Mouse (Mus musculus): ENCODE measurements around the gene Nek9. TPM values are rescaled to one million over a fixed set of nuclear protein-coding genes. Genes with fewer than 3 reads are reported as not detected.

Gene Nek9
- polyA plus RNA-seq, 1 experiment from 2014 or later = 13.1 TPM

DNA sequence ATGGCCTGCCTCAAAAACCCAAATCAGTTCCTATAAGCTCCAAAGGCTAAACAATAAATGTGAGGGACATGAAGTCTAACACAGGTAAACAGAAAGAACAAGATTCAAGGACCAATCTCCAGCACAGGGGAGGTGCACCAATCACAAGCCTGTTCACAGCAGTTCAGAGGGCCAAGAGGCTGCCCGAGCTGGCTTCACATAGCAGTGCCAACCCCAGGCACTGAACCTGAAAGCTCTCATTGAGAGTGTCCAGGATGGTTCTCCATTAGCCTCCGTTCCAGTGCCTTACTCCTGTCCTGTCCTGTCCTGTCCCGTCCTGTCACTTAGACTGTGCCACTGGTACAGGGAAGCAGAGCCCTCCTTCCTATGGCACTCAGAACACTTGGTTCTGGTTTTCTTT, 8.0 kb upstream of the Nek9 start:
- no peak for DNase-seq (ENCODE audit: low spot score)

DNA sequence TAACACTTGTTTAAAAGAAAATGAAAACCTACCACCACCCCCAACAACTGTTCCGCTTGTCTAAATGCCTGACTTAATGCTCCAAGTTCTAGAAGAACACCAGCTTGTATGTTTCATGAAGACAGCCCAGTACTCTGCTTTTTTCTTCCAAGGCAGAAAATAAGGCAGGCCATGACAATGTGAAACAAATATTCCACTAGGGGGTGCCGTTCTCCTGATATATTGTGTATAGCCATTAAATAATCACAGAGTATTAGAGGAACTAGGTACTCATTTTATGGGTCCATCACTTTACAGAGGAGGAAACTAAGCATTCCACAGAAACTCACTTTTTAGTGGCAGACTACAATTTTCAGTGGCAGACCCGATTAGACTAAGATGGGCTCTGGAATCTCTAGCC, 7.2 kb upstream of the Nek9 start:
- peak; percentile 68 for DNase-seq (ENCODE audit: low spot score)

DNA sequence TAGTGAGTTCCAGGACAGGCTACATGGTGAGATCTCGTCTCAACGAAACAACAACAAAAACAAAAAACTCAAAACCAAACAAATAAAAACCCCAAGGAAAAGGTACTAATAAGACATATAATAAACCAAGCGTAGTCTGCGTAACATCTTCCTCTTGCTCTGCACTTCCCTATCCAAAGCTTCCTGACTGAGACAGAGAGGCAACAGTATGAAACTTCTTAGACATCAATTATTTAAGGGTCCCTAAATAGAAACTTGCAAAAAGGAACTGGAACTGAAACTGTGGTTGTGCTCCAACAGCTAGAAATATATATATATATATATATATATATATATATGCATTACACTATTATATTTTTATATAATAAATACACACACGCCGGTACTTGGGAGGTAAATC, 6.4 kb upstream of the Nek9 start:
- no peak for DNase-seq (ENCODE audit: low spot score)

DNA sequence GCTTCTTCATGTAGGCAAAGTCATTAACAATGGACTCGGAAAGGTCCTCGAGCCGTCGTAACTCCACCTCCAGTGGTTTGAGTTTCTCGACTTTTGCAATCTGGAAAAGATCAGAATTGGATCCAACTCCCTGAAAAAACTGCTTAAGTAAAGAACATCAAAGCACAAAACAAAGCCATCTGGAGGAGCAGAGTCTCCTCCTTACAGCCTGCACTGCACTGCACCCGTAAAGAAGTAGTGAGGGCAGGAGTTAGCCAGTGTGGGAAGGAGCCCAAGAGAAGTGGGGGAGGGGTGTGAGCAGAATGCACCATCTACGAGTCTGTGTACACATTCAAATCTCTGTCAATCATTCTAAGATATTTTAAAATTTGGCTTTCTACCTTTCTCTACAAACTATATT, 5.1 kb upstream of the Nek9 start:
- DNase-seq (ENCODE audit: low spot score) = no peak

DNA sequence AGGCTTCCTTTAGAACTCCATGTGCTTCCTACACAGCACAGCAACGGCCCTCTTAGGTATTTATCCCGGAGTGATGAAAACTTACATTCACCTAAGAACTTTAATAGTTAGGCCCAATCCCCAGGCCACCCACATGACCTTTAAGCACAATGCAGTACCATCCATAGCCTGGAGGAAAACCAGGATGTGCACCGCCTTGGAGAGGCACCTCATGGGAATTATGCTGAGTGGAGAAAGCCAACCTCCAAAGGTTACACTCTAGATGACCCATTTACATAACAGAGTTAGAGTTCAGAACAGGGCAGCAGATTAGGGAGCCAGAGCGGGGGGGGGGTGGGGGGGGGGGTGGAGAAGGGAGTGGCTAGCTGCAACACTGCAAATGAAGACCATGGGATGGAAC, 3.1 kb upstream of the Nek9 start:
- no peak for DNase-seq (ENCODE audit: low spot score)

DNA sequence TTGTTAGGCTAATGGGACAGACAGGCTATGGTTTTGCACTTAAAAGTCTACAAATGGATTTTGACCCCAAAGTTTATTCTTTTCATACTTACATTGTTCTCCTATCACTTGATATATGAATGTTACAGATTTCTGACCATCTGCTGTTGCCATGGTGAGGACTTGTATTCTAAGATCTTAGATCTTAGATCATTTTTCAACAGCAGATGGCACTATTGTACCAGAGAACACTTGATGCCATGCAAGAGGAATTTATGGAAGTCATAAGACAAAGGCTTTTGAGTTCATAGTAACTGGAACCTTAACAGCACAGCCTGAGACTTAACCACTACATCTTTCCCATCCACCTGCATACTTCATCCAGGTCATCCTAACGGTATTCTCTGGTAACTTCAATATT, 2.0 kb upstream of the Nek9 start:
- peak; percentile 79 for DNase-seq (ENCODE audit: low spot score)

DNA sequence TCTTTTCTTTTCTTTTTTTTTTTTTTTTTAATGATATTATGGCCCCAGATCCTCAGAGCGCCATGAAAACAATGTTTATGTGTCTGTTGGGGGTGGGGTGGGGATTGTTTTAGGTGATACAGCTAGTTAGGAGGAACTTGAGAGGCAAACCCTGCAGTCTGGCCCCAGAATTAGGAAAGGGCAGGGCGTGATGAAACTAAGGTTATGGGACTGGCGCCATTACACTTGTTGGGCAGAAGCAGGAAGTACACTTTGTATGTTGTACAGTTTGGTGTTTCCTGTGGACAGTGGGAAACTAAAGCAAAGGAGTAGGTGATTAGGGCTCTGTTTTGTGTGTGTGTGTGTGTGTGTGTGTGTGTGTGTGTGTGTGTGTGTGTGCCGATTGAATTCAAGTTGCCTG, 785 bp upstream of the Nek9 start:
- DNase-seq (ENCODE audit: low spot score) = peak; percentile 17

DNA sequence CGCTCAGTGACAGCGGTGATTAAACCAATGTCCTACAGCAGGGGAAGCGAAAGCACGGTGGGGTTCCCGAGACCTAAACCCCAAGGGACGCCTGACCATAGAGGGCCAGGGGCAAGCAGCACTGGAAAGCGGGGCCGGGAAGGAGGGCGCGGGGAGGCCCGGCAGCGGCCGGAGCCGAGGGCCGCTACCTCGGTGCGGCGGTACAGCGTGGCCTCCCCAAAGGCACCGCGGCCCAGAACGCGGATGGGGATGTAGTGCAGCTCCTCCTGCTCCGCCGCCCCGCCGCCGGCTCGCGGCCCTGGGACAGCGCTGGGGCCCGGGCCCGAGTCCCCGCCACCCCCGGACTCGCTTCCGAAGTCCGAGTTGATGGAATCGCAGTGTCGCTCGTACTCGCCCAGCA, 347 bp downstream of the Nek9 start:
- DNase-seq (ENCODE audit: low spot score) = no peak

DNA sequence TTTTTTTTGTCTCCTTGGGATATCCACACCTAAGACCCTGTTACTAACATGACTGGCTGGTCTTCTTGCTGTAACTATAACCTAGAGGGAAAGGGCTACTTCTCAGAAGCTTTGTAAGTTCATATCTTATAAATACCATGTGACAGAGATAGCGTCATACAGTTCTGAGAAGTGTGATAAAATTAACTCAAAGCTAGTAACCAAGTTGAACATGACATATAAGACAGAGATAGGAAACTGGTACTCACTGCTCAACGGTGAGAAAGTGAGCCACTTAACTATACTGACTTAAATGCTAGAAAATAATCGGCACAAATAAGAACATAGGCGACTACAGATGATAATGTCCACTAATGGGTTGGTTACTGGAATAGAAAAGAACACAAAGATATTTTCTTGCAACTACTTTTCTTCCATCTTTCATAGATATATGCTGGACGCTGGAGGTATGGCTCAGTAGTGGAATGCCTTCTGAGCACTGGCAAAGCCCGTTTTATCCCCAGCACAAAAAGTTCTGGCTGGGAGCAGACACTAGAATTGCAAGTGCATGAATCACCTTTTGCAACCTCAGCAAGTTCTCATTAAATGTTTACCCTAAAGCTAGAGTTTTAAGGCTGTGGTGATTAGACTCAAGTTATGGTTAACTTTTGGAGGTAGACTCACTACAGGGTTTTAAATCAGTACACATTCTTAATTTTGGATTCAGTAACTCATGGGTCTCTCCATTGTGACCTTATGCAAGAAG, 1.4 kb downstream of the Nek9 start:
- no peak for DNase-seq (ENCODE audit: low spot score)

DNA sequence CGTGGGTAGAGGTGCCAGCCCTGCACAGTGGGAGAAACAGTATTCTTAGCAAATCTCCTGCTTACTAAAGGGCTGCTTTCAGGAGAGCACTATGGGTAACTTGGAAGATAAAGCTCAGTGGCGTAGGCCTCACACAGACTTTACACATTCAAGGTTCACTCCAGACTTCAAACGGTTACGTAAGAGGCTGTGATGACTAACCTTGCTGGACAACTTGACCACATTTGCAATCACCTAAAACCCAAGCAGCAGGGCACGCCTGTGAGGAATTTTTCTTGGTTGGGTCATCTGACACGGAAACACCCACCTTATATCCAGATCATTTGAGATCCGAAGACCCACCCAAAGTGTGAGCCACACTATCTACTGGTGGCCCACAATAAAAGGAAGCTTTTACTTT, 9.0 kb downstream of the Nek9 start:
- DNase-seq (ENCODE audit: low spot score) = no peak

DNA sequence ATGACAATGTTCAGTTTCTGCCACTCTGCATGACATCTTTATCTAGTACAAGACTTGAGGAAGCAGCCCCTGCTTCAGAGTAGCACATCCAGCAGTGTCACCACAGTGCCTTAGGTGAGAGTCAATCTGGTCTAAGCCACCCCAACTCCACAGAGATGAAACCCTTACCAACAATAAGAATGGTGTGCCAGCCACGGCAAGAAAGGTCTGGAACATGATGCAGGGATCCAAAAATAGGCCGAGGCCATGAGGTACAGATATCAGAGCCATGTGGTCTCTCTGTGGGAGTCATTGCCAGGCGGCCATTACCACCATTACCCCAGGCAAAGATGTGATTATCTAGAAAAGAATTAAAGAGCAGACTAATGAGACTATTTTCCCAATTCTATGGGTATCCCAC, 30.5 kb downstream of the Nek9 start:
- DNase-seq (ENCODE audit: low spot score) = no peak

DNA sequence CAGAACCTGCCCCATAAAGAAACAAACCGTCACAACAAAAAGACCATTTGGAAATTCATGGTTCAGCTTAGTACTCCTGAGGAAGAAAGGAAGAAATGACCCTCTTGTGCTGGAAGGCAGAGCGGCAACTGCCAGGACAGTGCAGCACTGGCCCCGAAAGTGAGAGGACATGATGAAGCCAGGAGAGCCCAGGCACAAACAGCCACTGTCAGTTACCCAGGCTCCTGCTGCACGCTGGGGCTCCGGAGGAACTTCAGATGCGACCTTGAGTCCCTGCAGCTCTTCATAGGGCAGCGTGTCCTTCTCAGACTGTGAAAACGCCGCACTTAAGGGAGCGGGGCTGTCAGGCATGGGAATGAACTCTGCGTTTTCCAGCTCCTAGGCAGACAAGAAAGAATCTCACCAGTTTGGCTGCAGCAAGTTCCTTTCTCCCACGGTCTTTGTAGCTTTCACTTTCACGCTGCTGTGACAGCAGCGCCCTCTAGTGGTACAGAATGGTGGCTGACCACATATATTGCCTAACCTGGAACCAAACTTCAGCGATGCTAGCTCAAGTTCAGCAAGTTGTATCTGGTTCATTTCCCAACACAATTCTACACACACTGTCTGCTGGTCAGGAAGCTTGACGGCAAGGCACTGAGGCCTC, 33.8 kb downstream of the Nek9 start:
- peak; percentile 88 for DNase-seq (ENCODE audit: low spot score)

DNA sequence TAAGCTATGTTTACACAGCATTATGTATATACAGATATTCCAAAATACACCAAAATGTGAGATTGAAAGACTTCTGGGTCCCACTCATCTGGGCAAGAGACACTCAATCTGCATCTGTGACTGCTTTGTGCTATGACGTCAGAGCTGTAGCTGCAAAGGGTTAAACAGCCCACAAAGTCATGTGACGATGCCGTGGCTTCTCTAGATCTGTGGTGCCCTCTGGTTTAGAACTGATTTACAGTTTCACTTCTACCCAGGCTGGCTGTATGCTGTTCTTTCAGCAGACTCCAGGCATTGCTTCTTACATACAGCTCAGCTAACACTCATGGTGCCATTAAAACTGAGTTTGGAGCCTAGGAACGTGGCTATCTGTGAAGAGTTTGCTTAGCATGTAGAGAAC, 34.4 kb downstream of the Nek9 start:
- peak; percentile 35 for DNase-seq (ENCODE audit: low spot score)

DNA sequence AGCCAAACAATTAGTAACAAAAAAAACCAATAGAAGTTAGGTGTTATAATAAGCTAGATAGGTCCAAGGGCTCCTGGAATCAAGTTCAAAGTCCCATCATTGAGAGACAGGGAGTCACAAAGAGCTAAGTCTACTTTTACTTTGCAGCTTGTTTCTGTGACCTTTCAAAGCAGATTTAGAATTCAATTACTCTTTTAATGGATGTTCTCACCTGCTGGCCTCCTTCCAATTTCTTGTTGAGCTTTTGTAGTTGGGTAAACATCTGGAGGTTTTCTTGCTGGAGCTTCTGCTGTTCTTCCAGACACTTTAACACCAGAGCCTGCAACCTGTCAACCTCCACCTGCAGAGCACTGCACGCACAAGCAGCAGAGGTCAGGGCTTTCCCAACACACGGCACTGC, 35.9 kb downstream of the Nek9 start:
- DNase-seq (ENCODE audit: low spot score) = no peak

DNA sequence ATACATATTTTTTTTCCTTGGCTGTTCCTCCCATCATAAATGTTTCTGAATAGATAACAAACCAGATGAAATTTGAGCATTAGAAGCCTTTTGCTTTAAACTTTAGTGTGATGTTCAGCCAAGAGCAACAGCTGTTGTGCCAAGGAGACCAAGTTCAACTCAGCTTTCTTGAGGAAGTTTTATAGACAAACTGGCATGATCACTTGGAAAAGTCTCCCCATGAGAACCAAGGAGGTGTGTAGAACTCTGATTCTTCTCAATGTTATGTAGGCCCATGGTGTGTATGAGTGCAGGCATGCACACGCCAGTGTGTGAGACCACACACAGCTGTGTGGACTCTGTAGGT, 40.4 kb downstream of the Nek9 start:
- no peak for DNase-seq (ENCODE audit: low spot score)

DNA sequence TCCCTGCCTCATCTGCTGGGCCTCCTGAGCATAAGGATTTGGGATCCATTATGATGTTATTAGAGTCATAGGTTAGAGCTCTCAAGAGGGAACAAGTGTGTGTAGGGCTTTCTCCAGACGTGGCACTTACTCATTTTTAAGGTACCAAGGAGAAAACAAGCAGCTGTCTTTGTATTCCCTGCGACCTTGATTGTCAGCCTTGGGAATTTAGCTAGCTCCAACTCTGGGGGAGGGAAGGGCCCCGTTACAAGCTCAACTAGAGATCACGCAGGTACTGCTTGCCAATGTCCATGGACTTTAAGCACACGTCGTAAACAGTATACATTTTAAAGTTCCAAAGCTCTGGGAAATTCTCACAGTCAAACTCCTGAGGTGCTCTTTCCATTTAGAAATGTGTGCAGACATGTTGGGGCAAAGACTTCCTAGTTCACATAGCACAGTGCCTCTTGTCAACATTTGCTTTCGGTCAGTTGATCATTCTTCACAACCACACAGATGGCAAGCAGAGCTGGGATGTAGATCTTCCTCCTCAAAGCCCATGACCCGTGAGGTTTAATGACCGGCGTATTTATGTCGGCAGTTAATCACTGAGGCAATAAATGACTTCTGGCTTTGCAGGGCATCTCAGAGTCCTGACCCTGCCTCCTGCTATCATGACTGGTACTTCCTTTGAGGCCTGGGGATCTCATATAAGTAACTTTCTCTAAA, 40.9 kb downstream of the Nek9 start:
- DNase-seq (ENCODE audit: low spot score) = no peak

DNA sequence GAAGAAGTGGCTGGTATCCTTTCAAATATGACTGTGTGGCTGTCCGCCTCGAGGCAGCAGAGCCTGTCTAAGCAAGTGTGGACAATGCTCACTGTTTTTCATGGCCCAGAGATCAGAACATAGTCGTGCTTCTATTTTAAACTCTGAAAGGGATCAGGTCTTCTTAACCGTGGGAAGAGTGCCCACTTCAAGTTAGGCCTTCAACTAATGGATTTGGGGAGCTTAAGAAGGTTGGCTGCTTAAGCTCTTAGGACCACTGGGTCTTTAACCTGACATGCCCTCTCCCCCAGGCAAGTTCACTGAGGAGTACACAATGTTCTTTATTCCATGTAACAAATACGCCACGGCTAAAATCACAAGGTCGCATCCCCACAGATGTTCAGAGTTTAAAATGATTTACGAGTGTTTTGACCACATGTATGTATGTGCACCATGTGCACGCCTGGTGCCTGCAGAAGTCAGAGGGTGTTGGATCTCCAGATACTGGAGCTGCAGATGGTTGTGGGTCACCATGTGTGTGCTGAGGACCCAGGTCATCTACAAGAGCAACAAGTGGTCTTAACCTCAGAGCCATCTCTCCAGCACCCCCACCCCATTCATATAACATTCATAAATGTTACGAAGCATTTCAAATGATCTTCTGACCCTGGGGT, 41.7 kb downstream of the Nek9 start:
- DNase-seq (ENCODE audit: low spot score) = no peak

DNA sequence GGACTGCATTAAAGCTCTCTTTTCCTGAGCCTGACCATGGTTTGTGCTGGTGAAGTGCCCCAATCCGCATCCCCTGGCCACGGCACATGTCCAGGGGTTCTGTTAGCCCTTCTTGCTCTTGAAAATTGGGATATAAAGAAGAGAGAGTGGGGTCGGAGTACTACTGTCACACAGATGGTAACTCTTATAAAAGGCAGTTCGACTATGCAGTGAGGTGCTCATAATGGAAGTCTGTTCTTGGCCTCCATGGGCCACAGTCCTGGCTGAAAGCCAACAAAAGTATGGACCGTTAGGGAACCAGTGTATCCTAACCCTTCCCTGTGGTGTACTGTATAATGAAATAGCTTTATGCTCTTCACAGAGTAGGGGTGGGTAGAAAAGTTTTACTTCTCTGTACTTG, 42.2 kb downstream of the Nek9 start:
- no peak for DNase-seq (ENCODE audit: low spot score)

DNA sequence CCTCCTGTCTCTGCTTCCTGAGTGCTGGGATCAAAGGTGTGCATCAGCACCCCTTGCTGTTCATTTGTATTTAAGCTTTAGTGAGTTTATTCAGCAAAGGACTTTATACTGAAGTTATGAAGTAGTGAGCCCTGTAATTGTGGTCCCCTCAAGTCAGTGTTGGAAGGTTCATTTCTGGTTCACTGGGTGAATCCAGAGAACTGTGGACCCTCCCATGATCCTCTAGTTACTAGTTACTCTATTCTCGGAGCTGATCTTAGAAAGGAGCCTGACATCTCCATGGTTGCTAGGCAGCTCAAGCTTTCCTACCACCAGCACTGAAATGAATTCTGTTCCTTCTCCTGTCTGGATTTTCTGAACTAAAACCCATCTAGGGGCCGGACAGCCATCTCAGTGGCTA, 43.7 kb downstream of the Nek9 start:
- no peak for DNase-seq (ENCODE audit: low spot score)

DNA sequence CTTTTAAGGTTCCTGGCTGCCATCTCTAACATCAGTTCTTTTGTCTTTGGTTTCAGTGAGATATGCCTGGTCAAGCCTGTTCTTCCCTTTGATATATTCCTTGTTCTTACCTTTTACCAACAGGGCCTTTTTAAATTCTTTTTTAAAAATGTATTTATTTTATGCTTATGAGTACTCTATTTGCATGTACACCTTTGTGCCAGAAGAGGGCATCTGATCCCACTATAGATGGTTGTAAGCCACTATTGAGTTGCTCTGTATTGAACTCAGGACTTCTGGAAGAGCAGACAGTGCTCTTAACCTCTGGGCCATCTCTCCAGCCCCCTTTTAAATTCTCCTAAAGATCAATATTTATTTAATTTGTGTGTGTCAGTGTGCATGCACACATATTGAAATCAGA, 46.3 kb downstream of the Nek9 start:
- DNase-seq (ENCODE audit: low spot score) = no peak

DNA sequence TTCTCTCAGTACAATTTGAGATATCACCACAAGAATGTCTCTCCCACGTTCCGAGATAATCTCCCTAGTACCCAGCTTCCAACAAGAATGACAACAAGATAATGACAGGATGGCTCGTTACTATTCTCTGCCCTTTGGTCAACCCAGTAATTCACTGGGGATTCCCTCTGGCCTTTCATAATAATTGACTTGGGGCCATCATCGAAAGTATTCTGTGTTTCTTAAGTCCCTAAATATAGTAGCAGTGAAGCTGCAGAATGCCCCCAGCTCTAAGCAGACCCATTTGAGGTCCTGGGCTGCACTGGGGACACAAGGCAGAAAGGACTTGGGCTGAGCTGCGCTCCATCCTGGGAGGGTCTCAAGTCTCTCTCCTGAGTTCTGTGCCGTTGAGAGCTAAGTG, 46.9 kb downstream of the Nek9 start:
- no peak for DNase-seq (ENCODE audit: low spot score)

DNA sequence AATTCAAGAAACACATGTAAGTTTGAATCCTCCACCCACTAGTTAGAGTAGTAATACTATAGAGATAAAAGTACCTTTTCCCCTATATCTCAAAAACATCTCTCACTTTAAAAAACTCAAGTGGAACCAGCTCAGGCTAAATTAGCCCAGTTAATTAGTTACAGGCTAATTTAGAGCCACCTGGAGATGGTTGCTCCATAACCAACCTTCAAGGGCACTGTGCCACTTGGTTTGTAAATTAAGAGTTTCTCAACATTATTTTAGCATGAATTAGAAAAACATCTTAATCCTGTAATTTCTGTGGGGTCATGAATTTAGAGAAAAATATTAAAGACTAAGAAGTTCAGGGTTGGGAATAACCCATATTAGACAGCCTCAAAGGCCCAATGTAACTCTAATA, 47.6 kb downstream of the Nek9 start:
- DNase-seq (ENCODE audit: low spot score) = no peak

Measured in thymus, postnatal 0 days (tissue).